Mouse (Mus musculus) kidney, adult 2 months (tissue): Measurements from ENCODE around the gene Rnf114.

Experiments
- CTCF ChIP-seq: fragments of 200-500 bp; conservative IDR thresholded peaks from 2 replicates; pipeline ENCODE4 v1.5.1; 2011; ENCODE audit warnings: low read depth, mild to moderate bottlenecking, control low read depth, low read length, moderate library complexity, mixed read lengths; ENCODE audit not compliant: insufficient read depth, insufficient read length
- POLR2A ChIP-seq: fragments of 200-500 bp; IDR thresholded peaks from one replicate; pipeline ENCODE4 v1.6.1; 2011; ENCODE audit warnings: low read depth, low read length, control low read depth

GRCm38 (mm10) chr2:167496437-167496836, 4.0 kb downstream of the Rnf114 start:
- TF ChIP-seq CTCF (no peak), POLR2A (no peak)
